Mouse (Mus musculus): ENCODE data around the gene Wdr48. TPM values are rescaled to one million over a fixed set of nuclear protein-coding genes. Genes with fewer than 3 reads are reported as not detected.

Gene Wdr48
- polyA plus RNA-seq, 1 experiment: 60.5 TPM

- no peak overlapping the region for H3K27ac ChIP-seq (ENCODE audit: insufficient read depth, low read length)
- 21% methylated on average over 14 of the region's 14 CpGs for WGBS
- peak; percentile 56 to 63 for DNase-seq
- no peaks in the 10 kb centered on the region for H3K27me3 ChIP-seq (ENCODE audit: control insufficient read depth, insufficient read depth, low read length)
- TF ChIP-seq POLR2A (IDR thresholded peaks at IDR 0.05; ENCODE audit: borderline replicate concordance, insufficient read depth, low read length) (no peak), CTCF (IDR thresholded peaks at IDR 0.05; ENCODE audit: borderline replicate concordance, insufficient read depth, low read depth, low read length) (no peak)
- peaks cover 8% of the 10 kb centered on the region; the same call in 1 of the 2 replicates for H3K4me1 ChIP-seq (ENCODE audit: control insufficient read depth, insufficient read depth, low read length)
- no peak overlapping the region for H3K4me3 ChIP-seq (replicated peaks; ENCODE audit: insufficient read depth, low read depth, low read length)
These were observed 47.2 kb downstream of the Wdr48 start for GRCm38 (mm10) chr9:119941861-119942260.

- 78% methylated on average over 1 of the region's 1 CpGs for WGBS
These were observed 48.6 kb downstream of the Wdr48 start for GRCm38 (mm10) chr9:119943326-119943725.

GRCm38 (mm10) chr9:119945173-119945900 lies 50.7 kb downstream of the Wdr48 start:
- Histone ChIP-seq H3K27me3 (ENCODE audit: control insufficient read depth, insufficient read depth, low read length) (no peaks in the 10 kb centered on the region), H3K4me3 (replicated peaks; ENCODE audit: insufficient read depth, low read depth, low read length) (no peak overlapping the region), H3K27ac (ENCODE audit: insufficient read depth, low read length) (no peak overlapping the region), H3K4me1 (ENCODE audit: control insufficient read depth, insufficient read depth, low read length) (peaks cover 3% of the 10 kb centered on the region; the same call in 1 of the 2 replicates)
- no peak; the same call in 1 of the 2 replicates for TF ChIP-seq CTCF (IDR thresholded peaks at IDR 0.05; ENCODE audit: borderline replicate concordance, insufficient read depth, low read depth, low read length)
- no peak for TF ChIP-seq POLR2A (IDR thresholded peaks at IDR 0.05; ENCODE audit: borderline replicate concordance, insufficient read depth, low read length)
- WGBS: 73% methylated on average over 12 of the region's 12 CpGs
- no peak for DNase-seq

More at GRCm38 (mm10) chr9:119943326-119943725, 48.6 kb downstream of the Wdr48 start:
- TF ChIP-seq POLR2A (IDR thresholded peaks at IDR 0.05; ENCODE audit: borderline replicate concordance, insufficient read depth, low read length): no peak
- no peak for TF ChIP-seq CTCF (IDR thresholded peaks at IDR 0.05; ENCODE audit: borderline replicate concordance, insufficient read depth, low read depth, low read length)
- Histone ChIP-seq H3K4me3 (replicated peaks; ENCODE audit: insufficient read depth, low read depth, low read length) (no peak overlapping the region), H3K27ac (ENCODE audit: insufficient read depth, low read length) (no peak overlapping the region), H3K27me3 (ENCODE audit: control insufficient read depth, insufficient read depth, low read length) (no peaks in the 10 kb centered on the region), H3K4me1 (ENCODE audit: control insufficient read depth, insufficient read depth, low read length) (peaks cover 3% of the 10 kb centered on the region; the same call in 1 of the 2 replicates)
- no peak for DNase-seq

GRCm38 (mm10) chr9:119948804-119949203 lies 54.1 kb downstream of the Wdr48 start:
- H3K27ac ChIP-seq (ENCODE audit: insufficient read depth, low read length): no peak overlapping the region
- H3K4me3 ChIP-seq (replicated peaks; ENCODE audit: insufficient read depth, low read depth, low read length): no peak overlapping the region
- no peaks in the 10 kb centered on the region for H3K27me3 ChIP-seq (ENCODE audit: control insufficient read depth, insufficient read depth, low read length)
- WGBS: 45% methylated on average over 3 of the region's 3 CpGs
- no peak for DNase-seq
- H3K4me1 ChIP-seq (ENCODE audit: control insufficient read depth, insufficient read depth, low read length): no peaks in the 10 kb centered on the region
- TF ChIP-seq POLR2A (IDR thresholded peaks at IDR 0.05; ENCODE audit: borderline replicate concordance, insufficient read depth, low read length): no peak
- no peak for TF ChIP-seq CTCF (IDR thresholded peaks at IDR 0.05; ENCODE audit: borderline replicate concordance, insufficient read depth, low read depth, low read length)

GRCm38 (mm10) chr9:119950434-119950833 lies 55.8 kb downstream of the Wdr48 start:
- 25% methylated on average over 6 of the region's 6 CpGs for WGBS

GRCm38 (mm10) chr9:119951388-119951787 lies 56.7 kb downstream of the Wdr48 start:
- no peaks in the 10 kb centered on the region for H3K27me3 ChIP-seq (ENCODE audit: control insufficient read depth, insufficient read depth, low read length)
- WGBS: 93% methylated on average over 9 of the region's 9 CpGs
- H3K27ac ChIP-seq (ENCODE audit: insufficient read depth, low read length): no peak overlapping the region
- TF ChIP-seq POLR2A (IDR thresholded peaks at IDR 0.05; ENCODE audit: borderline replicate concordance, insufficient read depth, low read length): no peak
- no peak for TF ChIP-seq CTCF (IDR thresholded peaks at IDR 0.05; ENCODE audit: borderline replicate concordance, insufficient read depth, low read depth, low read length)
- H3K4me3 ChIP-seq (replicated peaks; ENCODE audit: insufficient read depth, low read depth, low read length): no peak overlapping the region
- DNase-seq: no peak
- H3K4me1 ChIP-seq (ENCODE audit: control insufficient read depth, insufficient read depth, low read length): no peaks in the 10 kb centered on the region

More at GRCm38 (mm10) chr9:119950434-119950833, 55.8 kb downstream of the Wdr48 start:
- TF ChIP-seq POLR2A (IDR thresholded peaks at IDR 0.05; ENCODE audit: borderline replicate concordance, insufficient read depth, low read length): no peak
- TF ChIP-seq CTCF (IDR thresholded peaks at IDR 0.05; ENCODE audit: borderline replicate concordance, insufficient read depth, low read depth, low read length): no peak
- no peak for DNase-seq
- Histone ChIP-seq H3K27me3 (ENCODE audit: control insufficient read depth, insufficient read depth, low read length) (no peaks in the 10 kb centered on the region), H3K27ac (ENCODE audit: insufficient read depth, low read length) (no peak overlapping the region), H3K4me3 (replicated peaks; ENCODE audit: insufficient read depth, low read depth, low read length) (no peak overlapping the region), H3K4me1 (ENCODE audit: control insufficient read depth, insufficient read depth, low read length) (no peaks in the 10 kb centered on the region)

- TF ChIP-seq POLR2A (IDR thresholded peaks at IDR 0.05; ENCODE audit: borderline replicate concordance, insufficient read depth, low read length): no peak
- TF ChIP-seq CTCF (IDR thresholded peaks at IDR 0.05; ENCODE audit: borderline replicate concordance, insufficient read depth, low read depth, low read length): no peak
- Histone ChIP-seq H3K4me1 (ENCODE audit: control insufficient read depth, insufficient read depth, low read length) (no peaks in the 10 kb centered on the region), H3K27me3 (ENCODE audit: control insufficient read depth, insufficient read depth, low read length) (no peaks in the 10 kb centered on the region), H3K4me3 (replicated peaks; ENCODE audit: insufficient read depth, low read depth, low read length) (no peak overlapping the region), H3K27ac (ENCODE audit: insufficient read depth, low read length) (no peak overlapping the region)
- no peak for DNase-seq
- WGBS: 88% methylated on average over 9 of the region's 9 CpGs
These were observed 64.2 kb downstream of the Wdr48 start for GRCm38 (mm10) chr9:119958835-119959234.

GRCm38 (mm10) chr9:119962216-119962615 lies 67.5 kb downstream of the Wdr48 start:
- no peak overlapping the region for H3K4me3 ChIP-seq (replicated peaks; ENCODE audit: insufficient read depth, low read depth, low read length)
- no peaks in the 10 kb centered on the region for H3K27me3 ChIP-seq (ENCODE audit: control insufficient read depth, insufficient read depth, low read length)
- DNase-seq: no peak
- 77% methylated on average over 4 of the region's 4 CpGs for WGBS
- no peaks in the 10 kb centered on the region for H3K4me1 ChIP-seq (ENCODE audit: control insufficient read depth, insufficient read depth, low read length)
- H3K27ac ChIP-seq (ENCODE audit: insufficient read depth, low read length): no peak overlapping the region
- no peak for TF ChIP-seq POLR2A (IDR thresholded peaks at IDR 0.05; ENCODE audit: borderline replicate concordance, insufficient read depth, low read length)

All from cerebellum, adult 2 months (tissue).